Mouse (Mus musculus) intestine, embryonic 14.5 days (tissue): ENCODE results near the gene Gm44503. TPM values are rescaled to one million over a fixed set of nuclear protein-coding genes. Genes with fewer than 3 reads are reported as not detected.

Source experiments
- microRNA-seq: library from miRNA; unstranded; fragments of <30 nt; microRNA quantifications from one replicate; pipeline ENCODE4, GENCODE M21; 2016
- polyA plus RNA-seq: library from polyadenylated mRNA; unstranded; fragments of >200 nt; fragmentation: Nextera tagmentation; extraction: Ambion mirVana; gene quantifications from 2 replicates; pipeline ENCODE4 v1.2.1, GENCODE M21; 2014

The Gm44503 gene
- polyA plus RNA-seq, 1 experiment from 2014 or later, result not detected

Small RNA genes within 50 kb of the gene (microRNA-seq; reads per million reads assigned to microRNA genes)
- gene Gm27353, result not detected

Other genes starting within 250 kb of the Gm44503 start
- gene Prtg, start 152.0 kb upstream of the Gm44503 start, polyA plus RNA-seq, result 0.84 and 1.1 TPM in 2 replicates
- gene Pygo1, start 33.2 kb upstream of the Gm44503 start, polyA plus RNA-seq, result 4.6 and 5.1 TPM in 2 replicates
- 0.87 and 1.4 TPM in 2 replicates for gene Dyx1c1, start 67 bp upstream of the Gm44503 start, polyA plus RNA-seq
- gene Ccpg1os, start 26.5 kb downstream of the Gm44503 start, polyA plus RNA-seq, result 11.1 and 12.2 TPM in 2 replicates
- gene Ccpg1, start 26.6 kb downstream of the Gm44503 start, polyA plus RNA-seq, result 21.8 and 22.4 TPM in 2 replicates
- 18.5 and 19.6 TPM in 2 replicates for gene Pigb, start 81.5 kb downstream of the Gm44503 start, polyA plus RNA-seq
- gene Rab27a, start 86.0 kb downstream of the Gm44503 start, polyA plus RNA-seq, result 2.1 and 2.9 TPM in 2 replicates
- 0.26 TPM in 1 of 2 replicates, not detected in the other for gene Khdc3, start 143.0 kb downstream of the Gm44503 start, polyA plus RNA-seq
- not detected in 2 replicates for gene Gm20509, start 143.6 kb downstream of the Gm44503 start, polyA plus RNA-seq
- gene Rsl24d1, start 154.6 kb downstream of the Gm44503 start, polyA plus RNA-seq, result 121 and 126 TPM in 2 replicates